Mouse (Mus musculus): Measurements from ENCODE around the gene Ggta1. TPM values are rescaled to one million over a fixed set of nuclear protein-coding genes. Genes with fewer than 3 reads are reported as not detected.
A peak's percentile ranks its signal among the peaks of the same experiment; 100 is the strongest.

The Ggta1 gene
- total and polyA plus RNA-seq, 3 experiments: 40.5 to 55.8 (median 46.9) TPM

DNA sequence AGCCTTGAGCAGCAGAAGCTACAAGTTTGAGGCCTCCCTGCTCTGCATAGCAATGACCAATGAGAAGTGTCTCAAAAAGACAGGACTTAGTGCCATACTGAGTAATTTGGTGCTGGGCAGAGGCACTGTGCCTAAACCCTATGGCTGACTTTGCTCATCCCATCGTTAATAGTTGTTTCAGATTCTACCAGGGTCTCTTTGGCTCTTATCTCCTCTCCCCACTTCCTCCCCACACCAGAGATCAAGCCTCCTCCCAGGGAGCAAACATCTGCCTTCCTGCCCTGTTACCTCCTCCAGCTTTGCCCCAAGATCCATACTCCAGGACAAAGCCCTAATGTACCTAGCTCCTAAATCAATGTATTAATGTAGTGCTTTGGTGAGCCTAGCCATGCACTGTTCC, 45.8 kb downstream of the Ggta1 start:
- dilution Hi-C loops (cut with MboI; ENCODE audit: extremely low pct_ligation_motif_present, extremely low pct_unique_long_range_greater_than_20kb, low sequenced_read_pairs) (no loop called here), in situ Hi-C loops (cut with MboI; ENCODE audit: low pct_ligation_motif_present, low pct_unique_long_range_greater_than_20kb, low sequenced_read_pairs) (no loop called here)
- no peak for DNase-seq (ENCODE audit: extremely low read depth)

DNA sequence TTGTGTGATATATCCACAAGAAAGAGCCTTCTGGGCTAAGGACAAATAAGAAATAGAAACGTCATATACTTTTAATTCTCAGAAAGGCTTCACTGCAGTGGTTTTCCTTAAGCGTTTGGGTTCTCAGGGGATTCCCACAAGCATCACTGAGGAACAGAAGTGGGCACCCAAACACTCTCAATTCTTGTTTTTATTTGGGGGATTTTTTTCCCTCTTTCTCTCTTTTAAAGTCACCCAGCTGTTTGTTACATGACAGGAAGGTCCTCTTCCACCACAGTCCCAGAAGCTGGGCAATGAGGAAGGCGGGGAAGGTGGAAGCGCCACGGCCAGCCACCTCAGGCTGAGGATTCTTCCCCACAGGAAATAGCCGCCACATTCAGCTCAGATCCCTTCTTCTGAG, 46.6 kb downstream of the Ggta1 start:
- peaks cover 54 to 81% of the 10 kb centered on the region in 2 experiments for H3K36me3 ChIP-seq (replicated peaks in 1 of 2; ENCODE audit: control insufficient read depth in 1 of 2, insufficient read depth in 1 of 2, low read length in 1 of 2)
- in situ Hi-C loops (cut with MboI; ENCODE audit: low pct_ligation_motif_present, low pct_unique_long_range_greater_than_20kb, low sequenced_read_pairs) (no loop called here), dilution Hi-C loops (cut with MboI; ENCODE audit: extremely low pct_ligation_motif_present, extremely low pct_unique_long_range_greater_than_20kb, low sequenced_read_pairs) (no loop called here)
- H3K9me3 ChIP-seq (replicated peaks; ENCODE audit: low read length): peaks cover 16% of the 10 kb centered on the region
- peaks cover 24 to 68% of the 10 kb centered on the region in 2 experiments for H3K4me1 ChIP-seq (ENCODE audit: control insufficient read depth in 1 of 2, insufficient read depth in 2 of 2)
- no peaks in the 10 kb centered on the region for H3K79me2 ChIP-seq (replicated peaks; ENCODE audit: control insufficient read depth, extremely low read depth, insufficient read depth, poor library complexity, severe bottlenecking)
- no peaks in the 10 kb centered on the region for H3K27me3 ChIP-seq (replicated peaks)
- no peak overlapping the region for H3K4me3 ChIP-seq (replicated peaks in 1 of 3; ENCODE audit: low read depth in 2 of 3, low read length in 2 of 3, poor library complexity in 1 of 3)
- peak; percentile 47 for DNase-seq (ENCODE audit: extremely low read depth)
- peak overlapping the region; percentile 23; the same call in 1 of the 2 replicates for H3K9ac ChIP-seq (ENCODE audit: insufficient read depth, low read depth)
- H3K27ac ChIP-seq (ENCODE audit: insufficient read depth, low read depth): peak overlapping the region; percentile 95
- peak overlapping the region; percentile 45 for H3K4me2 ChIP-seq (ENCODE audit: insufficient read depth, low read depth, poor library complexity, severe bottlenecking)
- TF ChIP-seq ZKSCAN1 (IDR thresholded peaks at IDR 0.05; ENCODE audit: borderline replicate concordance, low read depth, low read length) (no peak), CTCF (conservative IDR thresholded peaks at IDR 0.05 in 1 of 2, IDR thresholded peaks at IDR 0.05 in 1 of 2; ENCODE audit: low read depth in 2 of 2, low read length in 2 of 2) (no peak), POLR2AphosphoS2 (IDR thresholded peaks at IDR 0.05; ENCODE audit: low read depth, low read length) (no peak), TBP (conservative IDR thresholded peaks at IDR 0.05; ENCODE audit: low read depth, low read length) (no peak), ELF1 (IDR thresholded peaks at IDR 0.05; ENCODE audit: low read depth, low read length) (no peak), ETS1 (conservative IDR thresholded peaks at IDR 0.05; ENCODE audit: low read depth, low read length) (peak; percentile 85), PAX5 (IDR thresholded peaks at IDR 0.05; ENCODE audit: low read length) (no peak), MEF2A (IDR thresholded peaks at IDR 0.05; ENCODE audit: borderline replicate concordance, low read depth, low read length) (no peak), RAD21 (IDR thresholded peaks at IDR 0.05; ENCODE audit: low read depth, low read length) (no peak), MXI1 (IDR thresholded peaks at IDR 0.05; ENCODE audit: low read depth, low read length) (no peak), IRF4 (IDR thresholded peaks at IDR 0.05; ENCODE audit: low read depth, low read length) (peak; percentile 88), GABPA (IDR thresholded peaks at IDR 0.05; ENCODE audit: insufficient replicate concordance, low read depth, low read length) (no peak), ZNF384 (IDR thresholded peaks at IDR 0.05; ENCODE audit: low read depth, low read length) (peak; percentile 78), NELFE (IDR thresholded peaks at IDR 0.05; ENCODE audit: low read depth, low read length) (no peak), JUND (conservative IDR thresholded peaks at IDR 0.05; ENCODE audit: low read depth, low read length) (no peak), MAZ (IDR thresholded peaks at IDR 0.05; ENCODE audit: low read depth, low read length) (no peak), RCOR1 (conservative IDR thresholded peaks at IDR 0.05; ENCODE audit: low read depth, low read length) (no peak), HCFC1 (IDR thresholded peaks at IDR 0.05; ENCODE audit: low read depth, low read length) (no peak), MYC (IDR thresholded peaks at IDR 0.05; ENCODE audit: low read depth, low read length) (no peak), MAFK (IDR thresholded peaks at IDR 0.05; ENCODE audit: insufficient replicate concordance, low read length) (no peak), NRF1 (IDR thresholded peaks at IDR 0.05; ENCODE audit: low read depth, low read length) (no peak), TCF12 (IDR thresholded peaks at IDR 0.05; ENCODE audit: low read depth, low read length) (peak; percentile 66), CHD1 (IDR thresholded peaks at IDR 0.05; ENCODE audit: low read depth, low read length) (no peak), SMC3 (IDR thresholded peaks at IDR 0.05; ENCODE audit: low read depth, low read length) (no peak), SIN3A (IDR thresholded peaks at IDR 0.05; ENCODE audit: low read length) (peak; percentile 43; the same call in 1 of the 2 replicates), MAX (IDR thresholded peaks at IDR 0.05; ENCODE audit: low read length) (no peak), ZMIZ1 (IDR thresholded peaks at IDR 0.05; ENCODE audit: low read depth, low read length) (no peak), KAT2A (IDR thresholded peaks at IDR 0.05; ENCODE audit: insufficient replicate concordance, low read length) (no peak), USF2 (conservative IDR thresholded peaks at IDR 0.05; ENCODE audit: low read depth, low read length) (no peak), BHLHE40 (IDR thresholded peaks at IDR 0.05; ENCODE audit: low read depth, low read length) (no peak), USF1 (IDR thresholded peaks at IDR 0.05; ENCODE audit: low read depth, low read length) (no peak), POLR2A (IDR thresholded peaks at IDR 0.05; ENCODE audit: low read depth, low read length) (0 out of 2 replicates have a peak, but pooled peaks have one; percentile 4)

More for the DNA sequence above, 45.8 kb downstream of the Ggta1 start:
- no peaks in the 10 kb centered on the region for H3K27me3 ChIP-seq (replicated peaks)
- peak overlapping the region; percentile 45 for H3K4me2 ChIP-seq (ENCODE audit: insufficient read depth, low read depth, poor library complexity, severe bottlenecking)
- peaks cover 24 to 73% of the 10 kb centered on the region in 2 experiments for H3K4me1 ChIP-seq (ENCODE audit: control insufficient read depth in 1 of 2, insufficient read depth in 2 of 2)
- peaks cover 55 to 81% of the 10 kb centered on the region in 2 experiments for H3K36me3 ChIP-seq (replicated peaks in 1 of 2; ENCODE audit: control insufficient read depth in 1 of 2, insufficient read depth in 1 of 2, low read length in 1 of 2)
- no peak overlapping the region for H3K4me3 ChIP-seq (replicated peaks in 1 of 3; ENCODE audit: low read depth in 2 of 3, low read length in 2 of 3, poor library complexity in 1 of 3)
- H3K79me2 ChIP-seq (replicated peaks; ENCODE audit: control insufficient read depth, extremely low read depth, insufficient read depth, poor library complexity, severe bottlenecking): no peaks in the 10 kb centered on the region
- TF ChIP-seq EP300 (IDR thresholded peaks at IDR 0.05; ENCODE audit: low read length) (0 out of 2 replicates have a peak, but pooled peaks have one; percentile 23), IRF4 (IDR thresholded peaks at IDR 0.05; ENCODE audit: low read depth, low read length) (0 out of 2 replicates have a peak, but pooled peaks have one; percentile 17), NELFE (IDR thresholded peaks at IDR 0.05; ENCODE audit: low read depth, low read length) (no peak), UBTF (IDR thresholded peaks at IDR 0.05; ENCODE audit: low read depth, low read length) (no peak), ETS1 (conservative IDR thresholded peaks at IDR 0.05; ENCODE audit: low read depth, low read length) (no peak)
- peaks cover 16% of the 10 kb centered on the region for H3K9me3 ChIP-seq (replicated peaks; ENCODE audit: low read length)
- peak overlapping the region; percentile 23; the same call in 1 of the 2 replicates for H3K9ac ChIP-seq (ENCODE audit: insufficient read depth, low read depth)
- peak overlapping the region; percentile 95 for H3K27ac ChIP-seq (ENCODE audit: insufficient read depth, low read depth)

Measured in CH12.LX (cell line).